Mouse (Mus musculus) limb, embryonic 10.5 days (tissue): ENCODE data around the gene Tarsl2. TPM values are rescaled to one million over a fixed set of nuclear protein-coding genes. Genes with fewer than 3 reads are reported as not detected.

Source experiments
- DNase-seq: peaks from one replicate; pipeline ENCODE4 v3.0.0-alpha.2; 2017; ENCODE audit warnings: low spot score
- H3K27ac ChIP-seq: fragments of 300-500 bp; sonication (generic); 2 replicates; pipeline ENCODE4 v1.5.1; 2016; ENCODE audit warnings: mild to moderate bottlenecking
- H3K27me3 ChIP-seq: fragments of 300-500 bp; sonication (generic); 2 replicates; pipeline ENCODE4 v1.6.1; 2016; ENCODE audit warnings: low read depth, mild to moderate bottlenecking; ENCODE audit not compliant: poor library complexity, severe bottlenecking
- H3K36me3 ChIP-seq: fragments of 300-500 bp; sonication (generic); 2 replicates; pipeline ENCODE4 v1.6.1; 2016; ENCODE audit warnings: mild to moderate bottlenecking, moderate library complexity
- H3K4me1 ChIP-seq: fragments of 300-500 bp; sonication (generic); 2 replicates; pipeline ENCODE4 v1.6.1; 2016
- H3K4me3 ChIP-seq: fragments of 300-500 bp; sonication (generic); 2 replicates; pipeline ENCODE4 v1.5.1; 2016; ENCODE audit warnings: mild to moderate bottlenecking, moderate library complexity
- H3K9me3 ChIP-seq: fragments of 300-500 bp; sonication (generic); replicated peaks from 2 replicates; pipeline ENCODE4 v1.6.1; 2016; ENCODE audit warnings: mild to moderate bottlenecking
- WGBS: fragments of 180-500 bp; shearing (Covaris S2); methylation state at CpG from one replicate; pipeline ENCODE4 v1.1.7; 2016; 5-methylcytosine and 5-hydroxymethylcytosine counted together
- polyA plus RNA-seq: library from polyadenylated mRNA; unstranded; fragments of >200 nt; fragmentation: Nextera tagmentation; extraction: Ambion mirVana; gene quantifications from 2 replicates; pipeline ENCODE4 v1.2.1, GENCODE M21; 2016

Tarsl2 gene
- 4.4 and 6.2 TPM in 2 replicates for polyA plus RNA-seq

- Histone ChIP-seq H3K9me3 (no peaks in the 10 kb centered on the region; the same call in 1 of the 2 replicates), H3K36me3 (peaks cover 3% of the 10 kb centered on the region), H3K27me3 (peaks cover 12% of the 10 kb centered on the region), H3K27ac (peak within 1 kb of the TSS; percentile 85), H3K4me1 (peaks cover 6% of the 10 kb centered on the region), H3K4me3 (peak within 1 kb of the TSS; percentile 69)
- under 1% methylated on average over 64 of the region's 64 CpGs for WGBS
- DNase-seq: peak; percentile 97
These were observed at the start of gene Tarsl2 for GRCm38 (mm10) chr7:65644643-65645351. Tarsl2 (plus strand) TSS chr7:65644898.

- 87% methylated on average over 3 of the region's 3 CpGs for WGBS
- Histone ChIP-seq H3K4me3 (no peak overlapping the region), H3K27me3 (no peaks in the 10 kb centered on the region), H3K27ac (no peak overlapping the region), H3K4me1 (no peaks in the 10 kb centered on the region), H3K36me3 (no peaks in the 10 kb centered on the region), H3K9me3 (no peaks in the 10 kb centered on the region)
- no peak for DNase-seq
These were observed 38.6 kb upstream of the Tarsl2 start for GRCm38 (mm10) chr7:65606124-65606523.

- Histone ChIP-seq H3K36me3 (no peaks in the 10 kb centered on the region), H3K9me3 (no peaks in the 10 kb centered on the region), H3K4me1 (no peaks in the 10 kb centered on the region), H3K27ac (no peak overlapping the region), H3K27me3 (no peaks in the 10 kb centered on the region), H3K4me3 (no peak overlapping the region)
- no peak for DNase-seq
- WGBS: 86% methylated on average over 5 of the region's 5 CpGs
These were observed 37.7 kb upstream of the Tarsl2 start for GRCm38 (mm10) chr7:65607003-65607402.

- H3K4me1 ChIP-seq: 0 out of 2 replicates have a peak, but pooled peaks cover 2% of the 10 kb centered on the region
- H3K9me3 ChIP-seq: no peaks in the 10 kb centered on the region
- DNase-seq: no peak
- H3K27me3 ChIP-seq: no peaks in the 10 kb centered on the region
- no peak overlapping the region for H3K27ac ChIP-seq
- H3K4me3 ChIP-seq: no peak overlapping the region
- H3K36me3 ChIP-seq: no peaks in the 10 kb centered on the region
- 80% methylated on average over 5 of the region's 5 CpGs for WGBS
These were observed 34.5 kb upstream of the Tarsl2 start for GRCm38 (mm10) chr7:65610171-65610570.

DNA sequence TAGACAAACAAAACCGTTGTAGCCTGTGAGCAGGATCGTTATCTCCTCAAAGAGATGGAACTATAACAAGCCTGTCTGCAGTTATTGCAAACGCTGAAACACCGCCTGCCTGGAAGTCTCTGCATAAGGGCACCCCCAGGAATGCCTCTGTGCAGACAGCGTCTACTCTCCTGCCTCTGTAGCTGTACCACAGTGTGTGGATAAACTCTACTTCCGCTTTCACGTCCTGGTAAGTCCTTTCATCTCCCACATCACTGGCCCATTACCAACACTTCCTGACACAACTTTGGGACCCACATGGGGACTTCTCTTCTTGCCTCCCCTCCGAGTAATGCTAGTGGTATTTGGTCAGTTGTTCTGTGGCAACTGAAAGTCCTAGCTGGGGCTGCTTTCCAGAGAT lies 34.0 kb upstream of the Tarsl2 start:
- 81% methylated on average over 8 of the region's 8 CpGs for WGBS
- no peaks in the 10 kb centered on the region for H3K27me3 ChIP-seq
- H3K27ac ChIP-seq: no peak overlapping the region
- no peak overlapping the region for H3K4me3 ChIP-seq
- 0 out of 2 replicates have a peak, but pooled peaks cover 2% of the 10 kb centered on the region for H3K4me1 ChIP-seq
- no peaks in the 10 kb centered on the region for H3K9me3 ChIP-seq
- DNase-seq: no peak
- H3K36me3 ChIP-seq: no peaks in the 10 kb centered on the region

- WGBS: 93% methylated on average over 3 of the region's 3 CpGs
- H3K4me3 ChIP-seq: no peak overlapping the region
- H3K9me3 ChIP-seq: no peaks in the 10 kb centered on the region
- 0 out of 2 replicates have a peak, but pooled peaks cover 2% of the 10 kb centered on the region for H3K4me1 ChIP-seq
- no peak overlapping the region for H3K27ac ChIP-seq
- H3K36me3 ChIP-seq: no peaks in the 10 kb centered on the region
- H3K27me3 ChIP-seq: no peaks in the 10 kb centered on the region
- no peak for DNase-seq
These were observed 33.4 kb upstream of the Tarsl2 start for GRCm38 (mm10) chr7:65611298-65611697.

- WGBS: 69% methylated on average over 5 of the region's 5 CpGs
- 0 out of 2 replicates have a peak, but pooled peaks cover 2% of the 10 kb centered on the region for H3K4me1 ChIP-seq
- DNase-seq: no peak
- H3K36me3 ChIP-seq: no peaks in the 10 kb centered on the region
- no peak overlapping the region for H3K4me3 ChIP-seq
- no peak overlapping the region for H3K27ac ChIP-seq
- H3K9me3 ChIP-seq: no peaks in the 10 kb centered on the region
- H3K27me3 ChIP-seq: no peaks in the 10 kb centered on the region
These were observed 31.0 kb upstream of the Tarsl2 start for GRCm38 (mm10) chr7:65613723-65614122.

- DNase-seq: no peak
- H3K9me3 ChIP-seq: no peaks in the 10 kb centered on the region
- 82% methylated on average over 1 of the region's 1 CpGs for WGBS
- H3K27ac ChIP-seq: no peak overlapping the region
- no peak overlapping the region for H3K4me3 ChIP-seq
- 0 out of 2 replicates have a peak, but pooled peaks cover 2% of the 10 kb centered on the region for H3K4me1 ChIP-seq
- no peaks in the 10 kb centered on the region for H3K36me3 ChIP-seq
- no peaks in the 10 kb centered on the region for H3K27me3 ChIP-seq
These were observed 25.9 kb upstream of the Tarsl2 start for GRCm38 (mm10) chr7:65618751-65619150.

DNA sequence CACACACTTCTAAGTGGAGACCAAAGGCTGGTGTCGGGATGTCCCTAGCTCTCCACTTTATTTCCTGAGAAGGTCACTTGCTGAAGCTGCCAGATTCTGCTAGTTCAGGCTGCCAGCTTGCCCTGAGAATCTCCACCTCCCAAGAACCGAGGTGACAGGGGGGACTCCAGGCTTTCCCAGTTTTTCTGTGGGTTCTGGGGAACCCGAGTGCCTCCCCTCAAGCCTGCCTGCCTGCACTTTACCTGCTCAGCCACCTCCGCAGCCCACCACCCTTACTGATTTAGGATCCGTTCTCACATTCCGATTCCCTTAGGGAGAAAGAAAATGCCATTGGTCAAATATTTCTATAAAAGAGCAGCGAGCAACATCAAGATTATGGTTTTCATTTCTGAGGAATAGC lies 24.0 kb upstream of the Tarsl2 start:
- Histone ChIP-seq H3K9me3 (no peaks in the 10 kb centered on the region), H3K27ac (no peak overlapping the region), H3K36me3 (no peaks in the 10 kb centered on the region), H3K4me1 (no peaks in the 10 kb centered on the region), H3K4me3 (no peak overlapping the region), H3K27me3 (no peaks in the 10 kb centered on the region)
- DNase-seq: no peak
- WGBS: 84% methylated on average over 7 of the region's 7 CpGs

DNA sequence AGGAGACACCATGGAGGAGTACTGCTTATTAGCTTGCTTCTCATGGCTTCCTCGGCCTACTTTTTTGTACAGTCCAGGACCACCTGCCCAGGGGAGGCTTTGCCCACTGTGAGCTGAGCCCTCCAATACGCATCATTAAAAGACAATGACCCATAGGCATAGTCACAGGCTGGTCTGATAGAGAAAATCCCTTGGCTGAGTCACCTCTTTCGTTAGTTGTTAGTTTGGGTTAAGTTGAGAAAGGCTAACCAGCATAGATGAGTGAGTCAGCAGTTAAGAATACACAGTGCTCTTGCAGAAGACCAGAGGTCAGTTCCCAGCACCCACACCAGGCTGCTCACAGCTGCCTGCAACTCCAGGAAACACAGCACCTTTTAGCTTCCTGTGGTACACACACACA lies 21.4 kb upstream of the Tarsl2 start:
- Histone ChIP-seq H3K4me3 (no peak overlapping the region), H3K27me3 (no peaks in the 10 kb centered on the region), H3K4me1 (peaks cover 3% of the 10 kb centered on the region; the same call in 1 of the 2 replicates), H3K36me3 (no peaks in the 10 kb centered on the region), H3K27ac (no peak overlapping the region), H3K9me3 (no peaks in the 10 kb centered on the region)
- WGBS: 89% methylated on average over 3 of the region's 3 CpGs
- no peak for DNase-seq

DNA sequence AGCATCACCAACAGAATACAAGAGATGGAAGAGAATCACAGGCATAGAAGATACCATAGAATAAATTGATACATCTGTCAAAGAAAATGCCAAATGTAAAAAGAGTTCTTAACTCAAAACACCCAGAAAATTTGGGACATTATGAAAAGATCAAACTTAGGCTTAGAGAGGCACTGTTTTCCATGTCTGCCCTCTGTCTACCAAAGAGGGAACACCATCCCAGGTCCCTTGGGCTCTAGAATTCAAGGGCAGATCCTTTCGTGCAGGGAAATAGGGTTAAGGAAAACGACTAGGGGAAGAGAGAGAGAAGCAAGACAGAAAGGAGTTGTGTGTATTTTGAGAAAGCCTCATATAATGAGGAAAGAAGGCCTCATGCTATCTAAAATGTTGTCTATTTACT lies 19.2 kb upstream of the Tarsl2 start:
- no peak for DNase-seq
- H3K4me3 ChIP-seq: no peak overlapping the region
- H3K27me3 ChIP-seq: no peaks in the 10 kb centered on the region
- no peak overlapping the region for H3K27ac ChIP-seq
- H3K36me3 ChIP-seq: no peaks in the 10 kb centered on the region
- no peaks in the 10 kb centered on the region for H3K9me3 ChIP-seq
- H3K4me1 ChIP-seq: peaks cover 3% of the 10 kb centered on the region; the same call in 1 of the 2 replicates
- WGBS: 55% methylated on average over 2 of the region's 2 CpGs

DNA sequence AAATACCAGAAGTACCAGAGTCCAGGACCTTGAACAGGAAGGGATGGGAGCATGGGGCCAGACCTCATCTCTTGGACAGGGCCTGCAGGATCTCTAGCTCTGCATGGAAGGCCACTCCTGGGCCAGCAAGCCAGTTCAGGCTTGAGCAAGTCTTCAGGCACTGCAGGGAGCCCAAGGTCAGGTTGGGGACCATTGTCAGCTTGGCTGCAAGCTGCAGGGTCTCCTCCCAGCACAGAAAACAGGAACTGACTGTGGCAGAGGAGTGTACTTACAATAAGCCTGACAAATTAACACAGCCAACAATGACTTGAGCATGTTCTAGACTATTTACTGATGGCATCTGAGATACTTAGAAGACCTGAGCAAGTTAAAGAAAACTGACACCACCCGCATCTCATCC lies 14.9 kb upstream of the Tarsl2 start:
- no peak overlapping the region for H3K27ac ChIP-seq
- 95% methylated on average over 1 of the region's 1 CpGs for WGBS
- H3K4me3 ChIP-seq: no peak overlapping the region
- no peaks in the 10 kb centered on the region for H3K27me3 ChIP-seq
- no peaks in the 10 kb centered on the region for H3K36me3 ChIP-seq
- no peaks in the 10 kb centered on the region for H3K9me3 ChIP-seq
- DNase-seq: no peak
- H3K4me1 ChIP-seq: peaks cover 3% of the 10 kb centered on the region; the same call in 1 of the 2 replicates

DNA sequence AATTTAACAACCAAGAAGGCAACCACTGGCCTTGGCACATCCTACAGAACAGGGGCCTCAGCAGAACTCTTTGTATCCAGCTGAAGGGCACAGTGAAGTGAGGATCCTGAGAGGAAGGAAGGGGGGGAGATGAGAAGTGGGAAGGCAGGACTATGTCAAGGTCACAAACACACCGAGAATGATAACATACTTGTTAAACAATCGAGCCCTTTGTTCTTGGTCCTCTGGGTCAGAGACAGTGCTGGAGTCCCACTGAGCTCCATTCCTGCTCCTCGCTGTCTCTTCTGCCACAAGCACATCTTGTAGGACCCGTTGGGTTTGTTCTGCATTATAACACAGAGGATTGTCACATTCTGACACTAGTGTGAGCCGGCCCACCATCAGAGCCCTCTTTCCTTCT lies 14.0 kb upstream of the Tarsl2 start:
- WGBS: 82% methylated on average over 5 of the region's 5 CpGs
- no peaks in the 10 kb centered on the region for H3K36me3 ChIP-seq
- no peak overlapping the region for H3K4me3 ChIP-seq
- no peaks in the 10 kb centered on the region for H3K9me3 ChIP-seq
- H3K4me1 ChIP-seq: peaks cover 3% of the 10 kb centered on the region; the same call in 1 of the 2 replicates
- no peak overlapping the region for H3K27ac ChIP-seq
- DNase-seq: no peak
- no peaks in the 10 kb centered on the region for H3K27me3 ChIP-seq
